Mouse (Mus musculus): Measurements from ENCODE around the gene Dnase1l1.

GRCm38 (mm10) chrX:74240332-74240731, 41.8 kb downstream of the Dnase1l1 start:
- TF ChIP-seq EP300 (IDR thresholded peaks at IDR 0.05; ENCODE audit: low read depth) = no peak
- no peak for TF ChIP-seq CTCF (IDR thresholded peaks at IDR 0.05; ENCODE audit: low read depth)

Measured in liver, embryonic 14.5 days (tissue).